Mouse (Mus musculus) right cerebral cortex, adult 2 months (tissue): Measurements from ENCODE around the gene Smyd5.

Experiments
- DNase-seq, 2 experiments: peaks; one replicate each; pipeline ENCODE4 v3.0.0; 2021 to 2022; ENCODE audit warnings: low spot score in 2 of 2

The Smyd5 gene

GRCm38 (mm10) chr6:85491606-85492005 lies 59.8 kb downstream of the Smyd5 start:
- no peak for DNase-seq
